Mouse (Mus musculus): ENCODE data around the gene Ylpm1.

Ylpm1 gene

DNA sequence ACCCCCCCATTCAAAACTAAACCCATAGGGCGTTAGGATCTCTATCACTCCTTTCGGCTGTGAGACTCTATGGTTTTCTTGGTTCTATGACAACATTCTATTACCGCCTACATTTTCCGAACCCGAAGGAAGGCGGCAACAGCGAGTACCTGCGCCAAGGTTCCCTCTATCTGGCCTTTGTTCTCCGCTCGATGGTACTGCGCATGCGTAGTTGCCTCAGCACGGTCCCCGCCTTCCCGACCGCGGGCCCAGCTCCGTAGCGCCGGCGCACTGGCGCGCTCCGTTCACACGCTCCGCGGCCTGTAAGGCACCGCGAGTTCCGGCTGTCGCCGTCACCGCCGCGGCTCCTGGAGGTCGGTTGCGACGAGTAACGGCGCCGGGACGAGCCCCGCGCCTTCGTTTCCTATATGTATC, at the start of gene Ylpm1:
Gene Ylpm1, plus strand, starts transcription at position 239 of the 414 bp plus-strand sequence.
- DNase-seq (ENCODE audit: low read depth), result peak; percentile 93

DNA sequence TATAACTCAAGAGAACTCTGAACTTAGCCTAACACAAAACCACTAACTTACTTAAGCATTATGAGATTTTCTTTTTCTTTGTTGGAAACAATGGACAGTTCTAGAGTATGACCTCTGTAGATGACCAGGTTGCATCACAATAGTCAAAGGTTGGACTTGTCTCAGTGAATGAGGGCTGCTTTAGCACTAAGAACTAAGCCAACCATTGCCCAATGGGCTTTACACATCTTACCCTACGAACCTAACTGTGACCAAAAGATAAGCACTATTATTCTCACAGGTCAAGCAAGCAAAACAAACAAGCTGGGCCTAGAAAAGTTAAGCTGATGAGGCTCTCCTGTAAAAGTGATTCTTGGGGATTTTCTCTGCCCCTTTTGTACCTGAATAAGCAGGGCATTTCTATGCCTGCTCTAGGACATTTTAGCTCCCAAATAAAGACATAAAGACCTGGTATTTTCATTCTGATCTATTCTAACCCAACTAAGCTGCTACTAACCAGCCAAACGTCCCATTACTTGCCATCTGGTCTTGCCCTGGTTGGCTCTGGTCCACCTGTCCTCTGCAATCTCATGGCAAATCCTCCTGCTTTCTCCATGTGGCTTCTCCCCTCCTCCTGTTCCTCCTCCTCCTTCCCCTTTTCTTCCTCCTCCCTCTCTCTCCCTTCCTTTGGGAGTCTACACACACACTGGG, 48.1 kb upstream of the Ylpm1 start:
- no peak for DNase-seq (ENCODE audit: low read depth)

DNA sequence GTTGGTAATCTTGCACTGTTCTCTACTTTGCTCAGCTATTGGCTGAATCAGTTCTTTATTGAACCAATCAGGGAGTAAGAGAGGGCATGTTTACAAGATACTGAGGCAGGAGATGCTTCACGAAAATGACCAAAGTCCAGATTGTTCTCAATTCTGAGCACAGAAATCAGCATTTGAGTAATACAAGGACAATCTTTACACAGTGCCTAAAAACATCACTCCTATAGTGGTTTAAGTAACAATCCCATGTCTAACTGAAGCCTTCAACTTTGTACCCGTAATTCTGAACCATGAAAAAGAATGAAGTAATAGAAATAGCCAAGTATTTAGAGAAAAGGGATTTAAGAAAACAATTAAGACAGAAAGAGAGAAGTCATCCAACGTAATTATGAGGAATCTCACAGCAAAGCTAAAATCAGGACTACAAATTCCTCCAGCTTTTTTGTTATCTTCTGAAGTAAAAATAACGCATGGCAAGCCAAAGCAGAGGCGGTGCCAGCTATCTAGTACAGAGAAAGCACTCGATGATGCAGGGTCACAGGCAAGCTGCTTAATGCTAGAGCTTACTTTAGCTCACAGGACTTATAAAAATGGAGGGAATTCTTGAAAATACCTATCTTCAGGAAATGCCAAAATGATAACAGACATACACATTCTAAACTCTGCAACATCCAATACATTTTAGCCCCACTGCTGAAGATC, 47.4 kb upstream of the Ylpm1 start:
- DNase-seq (ENCODE audit: low read depth), result no peak

DNA sequence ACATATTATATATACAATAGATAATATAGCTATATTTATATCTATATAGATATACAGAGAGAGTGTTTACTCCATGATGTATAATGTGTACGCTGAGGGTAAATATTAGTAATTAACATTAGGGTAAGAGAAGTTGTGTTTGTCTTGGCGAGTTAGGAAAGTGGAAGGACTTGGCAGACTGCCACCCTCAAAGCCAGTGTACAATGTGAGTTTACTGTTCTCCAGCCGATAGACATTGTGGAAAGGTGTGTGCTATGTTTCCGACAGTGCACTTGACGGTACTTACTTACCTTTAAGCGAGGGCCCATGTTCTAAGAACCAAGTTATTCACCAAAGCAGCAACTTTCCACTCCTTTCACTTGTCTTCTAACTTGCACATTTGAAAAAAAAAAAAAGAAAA, 45.4 kb upstream of the Ylpm1 start:
- DNase-seq (ENCODE audit: low read depth), result no peak

DNA sequence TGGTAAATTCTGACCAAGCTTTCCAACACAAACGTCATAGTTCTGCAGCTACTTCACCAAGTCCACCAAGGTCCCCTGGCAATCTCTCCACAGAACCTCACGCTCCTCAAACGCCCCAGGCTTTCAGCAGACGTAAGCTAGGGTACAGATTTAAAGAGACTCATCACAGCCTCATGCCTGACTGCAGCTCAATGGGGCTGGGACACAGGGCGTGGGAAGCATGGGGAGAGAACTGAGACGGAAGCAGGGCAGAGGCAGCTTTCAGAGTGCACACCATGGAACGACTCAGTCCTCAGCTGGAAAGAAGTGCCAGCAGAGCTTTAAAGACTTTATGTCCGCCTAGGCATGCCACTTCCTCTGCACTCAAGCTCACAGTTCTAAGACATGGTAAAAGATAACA, 44.6 kb upstream of the Ylpm1 start:
- no peak for DNase-seq (ENCODE audit: low read depth)

DNA sequence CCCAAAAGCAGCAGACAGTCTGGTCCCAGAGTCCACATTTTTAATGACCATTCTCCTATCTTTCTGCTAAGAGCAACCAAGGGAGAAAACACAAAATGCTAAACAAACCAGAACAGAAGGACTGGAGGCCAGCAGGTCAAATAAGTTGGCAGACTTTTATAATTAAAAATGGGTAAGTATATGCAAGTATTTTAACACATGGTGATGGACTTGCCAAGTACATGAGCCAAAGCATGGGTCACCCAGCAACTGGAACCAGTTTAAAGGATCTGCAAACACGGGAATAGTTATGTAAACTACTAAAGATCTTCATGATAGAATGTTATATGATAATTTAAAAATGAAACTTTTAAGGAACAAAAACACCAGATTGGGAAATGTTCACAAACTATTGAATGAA, 43.8 kb upstream of the Ylpm1 start:
- DNase-seq (ENCODE audit: low read depth), result no peak

DNA sequence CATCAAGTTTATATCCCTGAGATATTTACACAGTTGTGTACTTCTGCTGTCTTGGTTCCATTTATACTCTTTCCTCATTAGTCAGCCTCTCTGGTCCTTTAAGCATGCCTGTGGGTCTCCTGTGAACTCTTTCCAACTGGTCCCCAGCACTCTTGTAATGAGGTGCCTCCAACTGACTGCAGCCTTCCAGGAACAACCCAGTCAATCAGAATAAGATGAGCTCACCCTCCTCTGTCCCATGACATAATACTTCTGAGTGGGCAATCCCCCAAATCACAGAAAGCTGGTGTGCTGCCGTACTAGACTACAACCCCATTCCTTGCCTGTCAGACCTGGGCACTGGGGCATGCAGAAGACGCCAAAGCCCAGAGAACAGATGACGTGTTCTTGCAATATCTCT, 39.8 kb upstream of the Ylpm1 start:
- no peak for DNase-seq (ENCODE audit: low read depth)

DNA sequence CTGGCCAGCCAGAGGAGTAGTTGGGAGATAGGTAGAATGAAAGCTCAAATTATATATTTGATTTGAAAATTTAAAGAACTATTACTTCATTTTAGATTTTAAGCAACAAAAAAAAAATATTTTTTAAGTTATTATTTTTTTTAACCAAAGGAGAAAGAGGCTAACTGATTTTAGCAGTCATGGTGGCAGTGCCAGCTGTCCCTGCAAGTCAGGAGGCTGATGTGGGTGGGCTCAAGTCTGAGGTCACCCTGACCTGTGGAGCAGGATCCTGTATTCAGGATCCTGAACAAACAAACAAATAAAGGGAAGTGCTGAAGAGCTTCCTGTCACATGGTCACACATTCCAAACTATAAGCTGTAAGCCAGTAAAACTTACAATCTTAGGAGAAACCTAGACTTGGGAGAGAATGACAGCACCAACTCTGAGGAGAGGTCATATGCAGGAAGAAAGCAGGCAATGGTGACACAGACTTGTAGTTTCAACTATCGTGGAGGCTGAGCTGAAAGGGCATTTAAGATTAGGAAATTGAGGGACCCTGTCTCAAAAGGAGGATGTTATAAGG, 37.2 kb upstream of the Ylpm1 start:
- no peak for DNase-seq (ENCODE audit: low read depth)

DNA sequence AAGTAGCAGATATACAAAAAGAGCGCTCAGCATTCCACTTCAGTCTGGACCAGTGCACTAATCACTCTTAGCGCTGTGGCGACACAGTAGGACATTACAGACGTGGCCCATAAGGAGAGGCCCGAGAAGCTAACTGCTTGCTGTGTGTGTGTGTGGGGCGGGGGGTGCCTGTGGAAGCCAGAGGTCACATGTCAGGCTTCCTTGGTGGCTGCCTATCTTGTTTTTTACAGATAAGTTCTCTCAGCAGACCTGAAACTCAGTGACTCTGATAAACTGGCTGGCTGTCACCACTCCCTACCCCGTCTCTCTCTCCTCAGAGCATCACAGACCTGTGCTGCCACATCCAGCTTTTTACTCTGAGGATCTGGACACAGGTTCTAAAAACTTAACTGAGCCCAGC, 33.5 kb upstream of the Ylpm1 start:
- peak; percentile 63 for DNase-seq (ENCODE audit: low read depth)

DNA sequence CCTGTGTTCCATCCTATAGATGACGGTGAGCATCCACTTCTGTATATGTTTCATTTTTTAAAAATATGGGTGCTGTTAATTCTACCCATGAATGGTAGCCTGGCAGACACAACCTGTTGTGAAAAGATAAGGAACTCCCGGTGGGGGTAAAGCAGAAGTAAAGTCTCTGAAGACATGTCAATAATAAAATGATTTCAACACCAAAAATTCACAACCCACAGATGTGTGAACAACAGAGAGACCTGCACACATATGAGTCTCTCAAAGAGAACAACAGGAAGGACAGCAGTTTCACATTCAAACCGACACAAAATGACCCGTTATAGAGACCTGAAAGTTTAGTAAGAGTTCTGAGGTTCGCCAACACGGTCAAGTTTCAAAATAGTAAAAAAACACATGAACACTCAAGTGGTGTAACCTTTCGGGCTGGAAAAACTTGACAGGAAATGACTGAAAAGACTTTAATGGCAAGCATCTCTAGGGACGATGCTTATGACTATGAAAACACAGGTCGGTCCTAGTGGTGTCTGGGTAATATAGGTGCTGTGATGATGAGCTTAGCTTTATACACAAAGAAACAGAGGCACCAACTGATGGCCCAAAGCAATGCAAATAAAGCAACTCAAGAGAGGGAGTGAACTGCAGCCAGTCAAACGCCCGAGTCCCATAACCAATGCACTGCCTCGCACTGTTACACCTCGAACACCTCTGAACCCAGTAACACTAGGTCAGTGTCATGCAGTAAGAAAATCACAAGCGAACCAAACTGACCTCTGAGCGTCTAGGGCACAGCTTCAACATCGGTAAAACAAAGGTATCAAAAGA, 27.1 kb upstream of the Ylpm1 start:
- peak; percentile 49 for DNase-seq (ENCODE audit: low read depth)

DNA sequence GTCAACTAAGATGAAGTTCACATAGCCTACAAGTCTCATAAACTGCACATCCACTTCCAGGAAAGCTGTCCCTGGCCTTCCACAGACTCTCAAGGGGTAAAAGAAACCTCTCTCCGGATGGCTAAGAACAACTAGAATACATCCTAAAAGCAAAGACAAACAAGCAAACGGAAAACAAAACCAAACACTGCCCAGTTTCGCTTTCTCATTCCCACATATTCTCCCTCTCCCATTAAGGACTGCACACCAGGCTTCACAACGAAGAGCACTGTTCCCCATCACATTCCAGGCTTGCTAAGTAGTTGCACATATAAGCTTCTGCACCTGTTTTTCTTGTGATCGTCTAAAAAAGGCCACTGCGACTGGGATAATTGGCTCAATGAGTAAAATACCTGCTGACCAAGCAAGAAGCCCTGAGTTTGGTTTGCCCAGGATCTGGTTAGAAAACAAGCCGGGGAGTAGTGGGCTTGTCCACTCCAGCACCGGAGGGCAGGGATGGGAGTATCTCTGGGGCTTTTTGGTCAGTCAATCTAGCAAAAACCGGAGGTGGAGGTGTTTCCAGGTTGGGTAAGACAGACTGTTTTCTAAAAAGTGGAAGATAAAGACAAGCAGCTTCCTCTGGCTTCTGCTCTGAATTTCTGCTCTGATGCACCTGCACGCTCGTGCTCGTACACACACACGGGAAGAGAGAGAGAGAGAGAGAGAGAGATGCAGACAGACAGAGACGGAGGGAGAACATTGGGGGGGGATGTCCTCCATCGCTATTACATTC, 26.3 kb upstream of the Ylpm1 start:
- DNase-seq (ENCODE audit: low read depth), result no peak

DNA sequence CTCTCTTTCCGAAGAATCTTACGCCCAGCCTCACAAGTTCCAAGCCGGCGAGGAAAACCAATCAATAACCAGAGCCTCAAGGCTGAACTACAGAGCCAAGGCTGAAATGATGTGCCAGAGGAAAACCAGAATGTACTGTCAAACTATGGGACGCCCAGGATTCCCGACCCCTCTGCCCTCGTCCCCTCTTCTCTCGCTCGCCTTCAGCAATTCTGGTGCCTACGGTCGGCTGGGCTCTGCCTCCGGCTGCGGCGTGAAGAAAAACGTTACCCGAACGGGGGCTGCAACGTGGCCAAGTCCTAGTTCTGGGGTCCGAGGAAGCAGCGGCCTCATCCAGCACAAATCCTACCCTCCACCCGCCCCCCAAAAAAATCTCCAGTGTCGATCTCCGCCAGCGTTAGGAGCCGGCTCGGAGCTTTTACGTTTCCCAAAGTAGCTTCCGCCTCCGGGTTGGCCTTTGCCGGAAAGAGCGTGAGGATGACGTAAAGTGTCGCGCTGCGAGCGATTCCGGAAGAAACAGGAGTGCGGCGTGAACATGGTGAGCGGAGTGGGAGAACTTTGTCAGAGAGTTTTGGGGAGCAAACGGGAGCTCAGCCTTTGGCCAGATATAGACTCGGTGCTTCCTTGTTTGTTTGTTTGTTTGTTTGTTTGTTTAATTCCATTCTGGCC, 25.6 kb upstream of the Ylpm1 start, which contains the start of the genes Fcf1 and Arel1:
Gene Fcf1, plus strand, starts transcription at position 470 of the 669 bp plus-strand sequence.
Gene Arel1, minus strand, starts transcription at position 473 of the 669 bp plus-strand sequence.
- DNase-seq (ENCODE audit: low read depth), result peak; percentile 90

DNA sequence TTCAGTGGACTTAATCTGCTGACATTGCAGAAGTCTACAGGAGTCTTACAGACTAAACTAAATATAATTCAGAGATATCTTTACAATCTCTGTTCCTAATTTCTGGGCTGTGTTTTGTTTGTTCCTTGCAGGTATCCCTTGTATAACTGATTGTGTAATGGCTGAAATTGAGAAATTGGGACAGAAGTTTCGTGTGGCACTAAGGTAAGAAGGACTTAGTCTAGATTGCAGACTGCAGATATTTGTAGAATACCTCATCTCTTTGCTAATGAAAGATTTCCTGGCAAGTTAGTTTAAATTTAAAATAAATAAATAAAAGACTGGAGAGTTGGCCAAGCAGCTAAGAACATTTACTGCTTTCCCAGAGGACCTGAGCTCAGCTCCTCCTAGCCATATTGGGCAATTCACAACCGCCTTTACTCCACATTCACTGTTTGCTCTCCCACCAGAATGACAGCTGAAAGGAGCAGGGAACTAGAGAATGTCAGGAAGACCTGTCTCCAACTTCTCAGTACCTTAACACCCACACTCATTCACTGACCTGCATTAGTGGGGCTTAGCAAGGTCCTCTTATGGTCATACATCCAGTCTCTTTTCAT, 16.8 kb upstream of the Ylpm1 start:
- DNase-seq (ENCODE audit: low read depth), result no peak

DNA sequence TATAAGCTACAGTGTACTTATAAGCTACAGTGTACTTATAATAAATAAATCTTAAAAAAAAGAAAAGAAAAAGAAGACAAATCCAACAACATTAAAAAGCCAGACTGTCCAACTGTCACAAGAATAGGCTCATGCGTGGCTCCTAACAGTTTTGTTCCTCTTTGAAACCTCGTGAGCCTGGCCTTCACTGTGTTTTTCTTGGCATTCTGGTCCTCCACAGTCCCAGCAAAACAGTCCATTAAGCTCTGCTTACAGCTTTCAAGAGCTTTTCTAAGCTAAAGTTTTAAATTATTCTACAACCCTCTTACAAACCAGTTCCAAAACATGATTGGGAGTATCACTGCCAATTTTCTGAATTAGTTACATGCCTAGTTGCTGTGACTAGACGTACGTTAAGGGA, 6.7 kb upstream of the Ylpm1 start:
- DNase-seq (ENCODE audit: low read depth), result no peak

DNA sequence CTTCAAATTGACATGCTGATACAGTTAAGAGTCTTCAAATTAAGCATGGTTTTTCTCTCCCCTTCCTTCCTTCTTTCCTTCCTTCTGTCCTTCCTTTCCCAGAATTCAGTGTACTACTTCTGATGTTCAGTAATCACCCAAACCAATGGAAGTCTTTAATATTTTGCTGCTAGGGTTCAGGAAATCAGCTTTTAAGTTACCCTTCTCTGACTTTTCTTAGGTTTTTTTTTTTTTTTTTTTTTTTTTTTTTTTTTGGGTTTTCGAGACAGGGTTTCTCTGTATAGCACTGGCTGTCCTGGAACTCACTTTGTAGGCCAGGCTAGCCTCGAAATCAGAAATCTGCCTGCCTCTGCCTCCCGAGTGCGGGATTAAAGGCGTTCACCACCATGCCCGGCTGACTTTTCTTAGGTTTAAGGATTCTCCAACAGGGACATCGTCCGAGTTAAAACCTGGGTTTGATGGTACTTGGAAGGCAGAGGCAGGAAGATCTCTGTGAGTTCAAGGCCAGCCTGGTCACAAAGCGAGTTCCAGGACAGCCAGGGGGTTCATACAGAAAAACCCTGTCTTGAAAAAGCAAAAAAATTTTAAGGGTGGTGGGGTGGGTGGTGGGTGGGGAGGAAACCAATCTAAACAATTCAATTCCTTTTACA, 884 bp upstream of the Ylpm1 start:
- DNase-seq (ENCODE audit: low read depth), result no peak

DNA sequence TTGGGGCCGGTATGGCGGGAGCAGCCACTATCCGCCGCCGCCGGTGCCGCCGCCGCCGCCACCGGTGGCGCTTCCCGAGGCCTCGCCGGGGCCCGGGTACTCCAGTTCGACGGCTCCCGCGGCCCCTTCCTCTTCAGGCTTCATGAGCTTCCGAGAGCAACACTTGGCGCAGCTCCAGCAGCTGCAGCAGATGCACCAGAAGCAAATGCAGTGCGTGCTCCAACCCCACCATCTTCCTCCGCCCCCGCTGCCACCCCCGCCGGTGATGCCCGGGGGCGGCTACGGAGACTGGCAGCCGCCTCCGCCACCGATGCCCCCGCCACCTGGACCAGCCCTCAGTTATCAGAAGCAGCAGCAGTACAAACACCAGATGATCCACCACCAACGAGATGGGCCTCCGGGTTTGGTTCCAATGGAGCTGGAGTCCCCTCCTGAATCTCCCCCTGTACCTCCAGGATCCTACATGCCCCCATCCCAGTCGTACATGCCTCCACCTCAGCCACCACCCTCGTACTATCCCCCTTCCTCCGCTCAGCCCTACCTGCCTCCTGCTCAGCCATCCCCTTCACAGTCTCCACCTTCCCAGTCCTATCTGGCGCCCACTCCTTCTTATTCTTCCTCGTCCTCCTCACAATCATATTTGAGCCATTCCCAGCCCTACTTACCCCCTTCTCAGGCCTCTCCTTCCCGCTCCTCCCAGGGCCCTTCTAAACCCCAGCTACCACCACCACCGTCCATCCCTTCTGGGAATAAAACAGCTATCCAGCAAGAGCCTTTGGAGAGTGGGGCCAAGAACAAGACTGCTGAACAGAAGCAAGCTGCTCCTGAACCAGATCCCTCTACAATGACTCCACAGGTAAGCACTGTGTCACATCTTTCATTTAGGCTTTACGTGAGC, 629 bp downstream of the Ylpm1 start:
- DNase-seq (ENCODE audit: low read depth), result peak; percentile 56

DNA sequence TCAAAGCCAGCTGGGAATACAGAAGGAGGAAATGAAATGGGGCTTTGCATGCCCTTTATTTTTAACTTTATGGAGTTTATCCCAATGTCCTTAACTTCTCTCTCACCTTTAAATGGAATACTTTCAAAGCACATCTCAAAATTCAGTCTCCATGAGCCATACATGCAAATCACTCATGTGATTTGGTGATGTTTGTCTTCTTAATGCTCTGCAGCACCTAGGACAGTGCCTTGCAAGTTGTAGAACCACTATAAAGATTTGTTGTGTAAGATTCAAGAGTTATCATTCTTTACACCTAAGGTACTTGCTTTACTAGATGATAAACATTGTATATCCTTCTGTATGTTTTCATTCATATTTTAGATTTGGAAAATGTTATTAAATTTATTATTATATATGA, 2.9 kb downstream of the Ylpm1 start:
- DNase-seq (ENCODE audit: low read depth), result no peak

DNA sequence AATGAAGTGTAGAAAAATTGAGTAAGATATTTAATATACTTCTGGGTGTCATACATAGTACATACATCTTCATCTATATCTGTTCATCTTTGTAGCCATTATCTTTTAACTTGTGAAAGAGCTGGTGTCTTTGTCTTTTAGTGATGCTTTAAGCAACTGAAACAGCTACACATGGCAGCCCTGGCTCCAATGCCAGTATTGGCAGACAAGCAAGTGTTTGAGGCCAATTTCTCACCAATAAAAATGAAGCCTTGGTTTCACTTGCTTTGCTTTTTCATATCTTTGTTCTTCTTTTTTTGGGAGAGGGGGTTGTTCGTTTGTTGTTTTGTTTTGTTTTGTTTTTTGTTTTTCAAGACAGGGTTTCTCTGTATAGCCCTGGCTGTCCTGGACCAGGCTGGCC, 10.1 kb downstream of the Ylpm1 start:
- no peak for DNase-seq (ENCODE audit: low read depth)

DNA sequence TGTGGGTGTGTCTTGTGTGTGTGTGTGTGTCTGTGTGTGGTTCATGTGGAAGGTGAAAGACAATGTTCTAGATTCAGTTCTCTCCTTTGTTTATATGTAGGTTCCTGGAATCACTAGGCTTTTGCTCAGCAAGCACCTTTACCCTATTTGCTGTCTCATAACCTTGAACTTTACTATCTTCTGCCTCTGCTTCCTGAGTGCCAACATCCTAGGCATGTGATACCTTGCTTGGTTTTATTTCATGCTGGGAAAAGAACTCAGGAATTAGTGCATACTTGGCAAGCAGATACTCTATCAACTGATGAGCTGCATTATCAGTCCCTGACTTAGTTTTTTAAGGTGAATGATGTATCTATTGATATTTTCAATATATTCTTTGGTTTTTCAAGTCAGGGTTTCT, 10.9 kb downstream of the Ylpm1 start:
- no peak for DNase-seq (ENCODE audit: low read depth)
